Mouse (Mus musculus): ENCODE results near the gene Egfem1. TPM values are rescaled to one million over a fixed set of nuclear protein-coding genes. Genes with fewer than 3 reads are reported as not detected.

Egfem1 gene
- polyA plus RNA-seq, 1 experiment = not detected

DNA sequence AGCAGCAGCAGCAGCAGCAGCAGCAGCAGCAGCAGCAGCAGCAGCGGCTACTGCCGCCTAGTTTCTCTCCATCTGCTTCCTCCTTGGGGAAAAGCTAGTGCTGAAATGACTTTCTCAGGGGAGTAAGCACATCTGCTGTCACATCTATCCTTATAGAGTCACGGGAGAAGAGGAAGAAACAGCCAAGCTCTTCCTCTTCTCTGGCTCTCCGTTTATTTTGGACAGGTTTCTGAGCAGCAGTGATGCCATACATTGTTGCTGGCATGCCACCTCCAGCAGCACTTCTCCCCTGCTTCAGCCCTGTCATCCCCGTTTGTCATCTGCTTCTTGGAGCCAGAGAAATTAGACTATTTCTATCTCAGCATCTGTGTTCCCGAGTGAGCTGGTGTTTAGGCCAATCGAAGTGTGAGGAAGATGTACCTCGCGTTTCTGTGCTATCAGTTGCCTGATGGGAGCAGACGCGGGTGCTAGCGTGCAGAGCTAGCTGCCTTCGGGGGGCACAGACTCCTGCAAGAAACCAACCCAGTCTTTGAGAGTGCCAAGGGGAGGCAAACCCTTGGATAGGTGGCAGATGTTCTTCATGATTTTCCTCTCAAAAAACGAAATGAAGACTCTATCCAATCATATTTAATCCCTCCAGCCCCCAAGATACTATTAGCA is 34.4 kb upstream of the Egfem1 start:
- Histone ChIP-seq H3K79me2 (ENCODE audit: control insufficient read depth, insufficient read depth) (no peaks in the 10 kb centered on the region), H3ac (ENCODE audit: control insufficient read depth, insufficient read length, low read depth) (no peak overlapping the region), H3K27me3 (ENCODE audit: control insufficient read depth, insufficient read depth, insufficient read length) (no peaks in the 10 kb centered on the region), H3K79me3 (ENCODE audit: low read depth) (no peaks in the 10 kb centered on the region), H3K4me3 (ENCODE audit: insufficient read depth, poor library complexity, severe bottlenecking) (no peak overlapping the region), H3K36me3 (ENCODE audit: control insufficient read depth, insufficient read depth) (no peaks in the 10 kb centered on the region)
- TF ChIP-seq FOSL1 (IDR thresholded peaks at IDR 0.05; ENCODE audit: insufficient read depth, low read length, poor library complexity, severe bottlenecking) = no peak
- no peak for TF ChIP-seq MAX (IDR thresholded peaks at IDR 0.05)
- TF ChIP-seq MYOD1 (IDR thresholded peaks at IDR 0.05; ENCODE audit: control insufficient read depth, insufficient read length, low read depth) = no peak
- no peak for TF ChIP-seq CEBPB (IDR thresholded peaks at IDR 0.05; ENCODE audit: low read depth)
- TF ChIP-seq MYOG (IDR thresholded peaks at IDR 0.05; ENCODE audit: control insufficient read depth, extremely low read depth, insufficient read length) = no peak
- TF ChIP-seq USF1 (IDR thresholded peaks at IDR 0.05; ENCODE audit: low read depth) = no peak
- no peak for TF ChIP-seq CTCF (IDR thresholded peaks at IDR 0.05; ENCODE audit: control insufficient read depth, insufficient read depth, insufficient read length)

DNA sequence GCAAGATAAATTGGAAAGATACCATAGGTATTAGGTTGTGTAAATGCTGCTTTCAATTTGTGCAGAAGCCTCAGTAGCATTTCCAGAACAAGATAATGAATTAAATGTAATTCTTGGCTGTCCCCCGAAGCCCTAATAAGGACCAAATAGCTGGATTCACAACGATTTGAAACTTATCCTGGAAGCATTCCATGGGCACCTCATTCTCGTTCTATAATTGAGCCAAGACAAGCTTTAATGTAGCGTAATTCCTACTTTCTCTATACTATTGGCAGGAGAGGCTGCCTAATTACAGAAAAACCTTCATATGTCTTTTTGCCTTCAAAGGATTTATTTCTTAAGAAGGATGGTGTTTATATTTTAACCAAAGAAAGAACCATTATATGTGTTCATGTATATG is 18.7 kb upstream of the Egfem1 start:
- no peak overlapping the region for H3ac ChIP-seq (ENCODE audit: control insufficient read depth, insufficient read length, low read depth)
- H3K27me3 ChIP-seq (ENCODE audit: control insufficient read depth, insufficient read depth, insufficient read length) = no peaks in the 10 kb centered on the region
- H3K4me3 ChIP-seq (ENCODE audit: insufficient read depth, poor library complexity, severe bottlenecking) = no peak overlapping the region
- no peaks in the 10 kb centered on the region for H3K79me3 ChIP-seq (ENCODE audit: low read depth)
- TF ChIP-seq CTCF (IDR thresholded peaks at IDR 0.05; ENCODE audit: control insufficient read depth, insufficient read depth, insufficient read length) (no peak), FOSL1 (IDR thresholded peaks at IDR 0.05; ENCODE audit: insufficient read depth, low read length, poor library complexity, severe bottlenecking) (no peak), MYOG (IDR thresholded peaks at IDR 0.05; ENCODE audit: control insufficient read depth, extremely low read depth, insufficient read length) (no peak), USF1 (IDR thresholded peaks at IDR 0.05; ENCODE audit: low read depth) (no peak), MAX (IDR thresholded peaks at IDR 0.05) (no peak), CEBPB (IDR thresholded peaks at IDR 0.05; ENCODE audit: low read depth) (no peak), MYOD1 (IDR thresholded peaks at IDR 0.05; ENCODE audit: control insufficient read depth, insufficient read length, low read depth) (no peak)
- no peaks in the 10 kb centered on the region for H3K36me3 ChIP-seq (ENCODE audit: control insufficient read depth, insufficient read depth)
- no peaks in the 10 kb centered on the region for H3K79me2 ChIP-seq (ENCODE audit: control insufficient read depth, insufficient read depth)

- TF ChIP-seq MYOG (IDR thresholded peaks at IDR 0.05; ENCODE audit: control insufficient read depth, extremely low read depth, insufficient read length) = no peak
- TF ChIP-seq CTCF (IDR thresholded peaks at IDR 0.05; ENCODE audit: control insufficient read depth, insufficient read depth, insufficient read length) = no peak
- TF ChIP-seq MAX (IDR thresholded peaks at IDR 0.05) = no peak
- no peak for TF ChIP-seq FOSL1 (IDR thresholded peaks at IDR 0.05; ENCODE audit: insufficient read depth, low read length, poor library complexity, severe bottlenecking)
- TF ChIP-seq USF1 (IDR thresholded peaks at IDR 0.05; ENCODE audit: low read depth) = no peak
- TF ChIP-seq CEBPB (IDR thresholded peaks at IDR 0.05; ENCODE audit: low read depth) = no peak
- TF ChIP-seq MYOD1 (IDR thresholded peaks at IDR 0.05; ENCODE audit: control insufficient read depth, insufficient read length, low read depth) = no peak
- no peaks in the 10 kb centered on the region for H3K79me3 ChIP-seq (ENCODE audit: low read depth)
These were observed 13.3 kb upstream of the Egfem1 start for GRCm38 (mm10) chr3:29068428-29069098.

DNA sequence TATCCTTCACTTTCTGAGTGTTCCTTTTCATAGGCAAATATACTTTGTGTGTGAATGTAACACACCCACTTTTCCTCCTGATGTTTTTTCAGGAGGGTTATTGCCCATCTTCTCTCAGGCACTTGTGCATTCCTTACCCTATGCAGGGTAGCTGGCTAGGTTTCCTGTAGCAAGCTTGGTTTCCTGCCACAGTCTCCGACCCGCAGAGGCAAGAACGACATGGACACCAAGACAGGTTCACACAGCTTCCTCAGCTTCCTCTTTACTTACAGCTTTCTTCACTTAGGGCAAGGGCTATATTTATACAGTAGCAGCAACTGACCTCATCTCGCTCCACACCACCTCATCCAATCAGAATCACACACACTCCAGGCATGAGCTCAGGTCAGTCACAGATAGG is 10.5 kb upstream of the Egfem1 start:
- no peak for TF ChIP-seq USF1 (IDR thresholded peaks at IDR 0.05; ENCODE audit: low read depth)
- no peak for TF ChIP-seq FOSL1 (IDR thresholded peaks at IDR 0.05; ENCODE audit: insufficient read depth, low read length, poor library complexity, severe bottlenecking)
- no peak for TF ChIP-seq MYOD1 (IDR thresholded peaks at IDR 0.05; ENCODE audit: control insufficient read depth, insufficient read length, low read depth)
- no peak for TF ChIP-seq CEBPB (IDR thresholded peaks at IDR 0.05; ENCODE audit: low read depth)
- TF ChIP-seq MAX (IDR thresholded peaks at IDR 0.05) = no peak
- no peak for TF ChIP-seq MYOG (IDR thresholded peaks at IDR 0.05; ENCODE audit: control insufficient read depth, extremely low read depth, insufficient read length)
- TF ChIP-seq CTCF (IDR thresholded peaks at IDR 0.05; ENCODE audit: control insufficient read depth, insufficient read depth, insufficient read length) = no peak
- Histone ChIP-seq H3K79me2 (ENCODE audit: control insufficient read depth, insufficient read depth) (no peaks in the 10 kb centered on the region), H3ac (ENCODE audit: control insufficient read depth, insufficient read length, low read depth) (no peak overlapping the region), H3K4me3 (ENCODE audit: insufficient read depth, poor library complexity, severe bottlenecking) (no peak overlapping the region), H3K79me3 (ENCODE audit: low read depth) (no peaks in the 10 kb centered on the region), H3K27me3 (ENCODE audit: control insufficient read depth, insufficient read depth, insufficient read length) (no peaks in the 10 kb centered on the region), H3K36me3 (ENCODE audit: control insufficient read depth, insufficient read depth) (no peaks in the 10 kb centered on the region)

More at GRCm38 (mm10) chr3:29068428-29069098, 13.3 kb upstream of the Egfem1 start:
- H3ac ChIP-seq (ENCODE audit: control insufficient read depth, insufficient read length, low read depth) = no peak overlapping the region
- H3K36me3 ChIP-seq (ENCODE audit: control insufficient read depth, insufficient read depth) = no peaks in the 10 kb centered on the region
- no peaks in the 10 kb centered on the region for H3K27me3 ChIP-seq (ENCODE audit: control insufficient read depth, insufficient read depth, insufficient read length)
- no peaks in the 10 kb centered on the region for H3K79me2 ChIP-seq (ENCODE audit: control insufficient read depth, insufficient read depth)
- no peak overlapping the region for H3K4me3 ChIP-seq (ENCODE audit: insufficient read depth, poor library complexity, severe bottlenecking)

- Histone ChIP-seq H3K36me3 (ENCODE audit: control insufficient read depth, insufficient read depth) (no peaks in the 10 kb centered on the region), H3ac (ENCODE audit: control insufficient read depth, insufficient read length, low read depth) (no peak overlapping the region), H3K79me3 (ENCODE audit: low read depth) (no peaks in the 10 kb centered on the region), H3K4me3 (ENCODE audit: insufficient read depth, poor library complexity, severe bottlenecking) (no peak overlapping the region), H3K27me3 (ENCODE audit: control insufficient read depth, insufficient read depth, insufficient read length) (no peaks in the 10 kb centered on the region), H3K79me2 (ENCODE audit: control insufficient read depth, insufficient read depth) (no peaks in the 10 kb centered on the region)
- no peak for TF ChIP-seq FOSL1 (IDR thresholded peaks at IDR 0.05; ENCODE audit: insufficient read depth, low read length, poor library complexity, severe bottlenecking)
- TF ChIP-seq MYOG (IDR thresholded peaks at IDR 0.05; ENCODE audit: control insufficient read depth, extremely low read depth, insufficient read length) = no peak
- no peak for TF ChIP-seq MYOD1 (IDR thresholded peaks at IDR 0.05; ENCODE audit: control insufficient read depth, insufficient read length, low read depth)
- no peak for TF ChIP-seq MAX (IDR thresholded peaks at IDR 0.05)
- TF ChIP-seq CEBPB (IDR thresholded peaks at IDR 0.05; ENCODE audit: low read depth) = no peak
- TF ChIP-seq CTCF (IDR thresholded peaks at IDR 0.05; ENCODE audit: control insufficient read depth, insufficient read depth, insufficient read length) = no peak
- no peak for TF ChIP-seq USF1 (IDR thresholded peaks at IDR 0.05; ENCODE audit: low read depth)
These were observed 306 bp upstream of the Egfem1 start for GRCm38 (mm10) chr3:29081517-29081916.
